Mouse (Mus musculus): ENCODE results near the gene Nr4a2. TPM values are rescaled to one million over a fixed set of nuclear protein-coding genes. Genes with fewer than 3 reads are reported as not detected.

Nr4a2 gene
- polyA plus RNA-seq, 1 experiment from 2014 or later, result 14.2 TPM

GRCm38 (mm10) chr2:57117201-57117951 is 6.4 kb downstream of the Nr4a2 start:
- Histone ChIP-seq H3K27ac (peak overlapping the region; percentile 59), H3K9ac (peak overlapping the region; percentile 77), H3K9me3 (replicated peaks) (no peaks in the 10 kb centered on the region), H3K27me3 (peaks cover 17% of the 10 kb centered on the region), H3K4me2 (peak overlapping the region; percentile 100), H3K4me3 (peak overlapping the region; percentile 81), H3K36me3 (ENCODE audit: poor library complexity, severe bottlenecking) (no peaks in the 10 kb centered on the region), H3K4me1 (peaks cover 39% of the 10 kb centered on the region)
- WGBS, result 3% methylated on average over 13 of the region's 13 CpGs
- no peak for ATAC-seq

GRCm38 (mm10) chr2:57116366-57117200 is 7.2 kb downstream of the Nr4a2 start:
- under 1% methylated on average over 47 of the region's 47 CpGs for WGBS
- Histone ChIP-seq H3K9me3 (replicated peaks) (no peaks in the 10 kb centered on the region; the same call in 1 of the 2 replicates), H3K4me1 (peaks cover 47% of the 10 kb centered on the region), H3K4me2 (peak overlapping the region; percentile 100), H3K4me3 (peak overlapping the region; percentile 81), H3K36me3 (ENCODE audit: poor library complexity, severe bottlenecking) (no peaks in the 10 kb centered on the region), H3K27me3 (peaks cover 25% of the 10 kb centered on the region), H3K9ac (peak overlapping the region; percentile 77), H3K27ac (peak overlapping the region; percentile 59)
- ATAC-seq, result peak; percentile 24

- peak; percentile 6 for ATAC-seq
These were observed 7.9 kb downstream of the Nr4a2 start for GRCm38 (mm10) chr2:57115864-57116365.

GRCm38 (mm10) chr2:57115181-57115863 is 8.5 kb downstream of the Nr4a2 start:
- Histone ChIP-seq H3K27me3 (peaks cover 34% of the 10 kb centered on the region), H3K9me3 (replicated peaks) (no peaks in the 10 kb centered on the region; the same call in 1 of the 2 replicates), H3K27ac (peak overlapping the region; percentile 28), H3K4me3 (peak overlapping the region; percentile 81), H3K36me3 (ENCODE audit: poor library complexity, severe bottlenecking) (no peaks in the 10 kb centered on the region), H3K4me2 (peak overlapping the region; percentile 100), H3K4me1 (peaks cover 51% of the 10 kb centered on the region), H3K9ac (peak overlapping the region; percentile 77)
- peak; percentile 5 for ATAC-seq
- WGBS, result under 1% methylated on average over 25 of the region's 25 CpGs

More at GRCm38 (mm10) chr2:57115864-57116365, 7.9 kb downstream of the Nr4a2 start:
- peak overlapping the region; percentile 100 for H3K4me2 ChIP-seq
- H3K9ac ChIP-seq, result peak overlapping the region; percentile 77
- peaks cover 30% of the 10 kb centered on the region for H3K27me3 ChIP-seq
- under 1% methylated on average over 21 of the region's 28 CpGs for WGBS
- no peaks in the 10 kb centered on the region; the same call in 1 of the 2 replicates for H3K9me3 ChIP-seq (replicated peaks)
- peaks cover 48% of the 10 kb centered on the region for H3K4me1 ChIP-seq
- H3K4me3 ChIP-seq, result peak overlapping the region; percentile 81
- H3K27ac ChIP-seq, result peak overlapping the region; percentile 59
- H3K36me3 ChIP-seq (ENCODE audit: poor library complexity, severe bottlenecking), result no peaks in the 10 kb centered on the region

GRCm38 (mm10) chr2:57114211-57115151 is 9.3 kb downstream of the Nr4a2 start:
- peak; percentile 87 for ATAC-seq
- Histone ChIP-seq H3K9me3 (replicated peaks) (no peaks in the 10 kb centered on the region; the same call in 1 of the 2 replicates), H3K36me3 (ENCODE audit: poor library complexity, severe bottlenecking) (no peaks in the 10 kb centered on the region), H3K27me3 (peaks cover 43% of the 10 kb centered on the region), H3K4me1 (peaks cover 59% of the 10 kb centered on the region), H3K27ac (peak overlapping the region; percentile 65), H3K9ac (peak overlapping the region; percentile 77), H3K4me2 (peak overlapping the region; percentile 100), H3K4me3 (peak overlapping the region; percentile 81)
- WGBS, result under 1% methylated on average over 87 of the region's 88 CpGs

GRCm38 (mm10) chr2:57113431-57113830 is 10.4 kb downstream of the Nr4a2 start:
- H3K27me3 ChIP-seq, result peaks cover 53% of the 10 kb centered on the region
- H3K4me1 ChIP-seq, result peaks cover 63% of the 10 kb centered on the region

GRCm38 (mm10) chr2:57112949-57113348 is 10.9 kb downstream of the Nr4a2 start:
- H3K27ac ChIP-seq, result no peak overlapping the region
- 34% methylated on average over 6 of the region's 6 CpGs for WGBS
- peaks cover 63% of the 10 kb centered on the region for H3K4me1 ChIP-seq
- ATAC-seq, result no peak
- H3K9ac ChIP-seq, result no peak overlapping the region
- no peaks in the 10 kb centered on the region for H3K36me3 ChIP-seq (ENCODE audit: poor library complexity, severe bottlenecking)
- H3K4me3 ChIP-seq, result peak overlapping the region; percentile 81
- H3K4me2 ChIP-seq, result peak overlapping the region; percentile 100
- peaks cover 58% of the 10 kb centered on the region for H3K27me3 ChIP-seq
- H3K9me3 ChIP-seq (replicated peaks), result no peaks in the 10 kb centered on the region; the same call in 1 of the 2 replicates

More at GRCm38 (mm10) chr2:57113431-57113830, 10.4 kb downstream of the Nr4a2 start:
- H3K4me2 ChIP-seq, result peak overlapping the region; percentile 100
- ATAC-seq, result no peak
- H3K9me3 ChIP-seq (replicated peaks), result no peaks in the 10 kb centered on the region; the same call in 1 of the 2 replicates
- peak overlapping the region; percentile 77; the same call in 1 of the 2 replicates for H3K9ac ChIP-seq
- WGBS, result 25% methylated on average over 5 of the region's 5 CpGs
- H3K27ac ChIP-seq, result no peak overlapping the region
- peak overlapping the region; percentile 81 for H3K4me3 ChIP-seq
- H3K36me3 ChIP-seq (ENCODE audit: poor library complexity, severe bottlenecking), result no peaks in the 10 kb centered on the region

GRCm38 (mm10) chr2:57111791-57112538 is 11.8 kb downstream of the Nr4a2 start:
- Histone ChIP-seq H3K27me3 (peaks cover 66% of the 10 kb centered on the region), H3K27ac (no peak overlapping the region), H3K4me2 (peak overlapping the region; percentile 100), H3K9ac (no peak overlapping the region; the same call in 1 of the 2 replicates), H3K4me1 (peaks cover 55% of the 10 kb centered on the region), H3K4me3 (peak overlapping the region; percentile 81), H3K9me3 (replicated peaks) (no peaks in the 10 kb centered on the region; the same call in 1 of the 2 replicates), H3K36me3 (ENCODE audit: poor library complexity, severe bottlenecking) (no peaks in the 10 kb centered on the region)
- whole genome bisulfite sequencing, result 11% methylated on average over 38 of the region's 38 CpGs
- no peak for ATAC-seq

- H3K4me1 ChIP-seq, result peaks cover 51% of the 10 kb centered on the region
- peak overlapping the region; percentile 81 for H3K4me3 ChIP-seq
- H3K27ac ChIP-seq, result no peak overlapping the region
- peaks cover 71% of the 10 kb centered on the region for H3K27me3 ChIP-seq
- H3K9ac ChIP-seq, result no peak overlapping the region
- 10% methylated on average over 39 of the region's 39 CpGs for WGBS
- no peak for ATAC-seq
- peak overlapping the region; percentile 100 for H3K4me2 ChIP-seq
- H3K36me3 ChIP-seq (ENCODE audit: poor library complexity, severe bottlenecking), result no peaks in the 10 kb centered on the region
- H3K9me3 ChIP-seq (replicated peaks), result no peaks in the 10 kb centered on the region; the same call in 1 of the 2 replicates
These were observed 12.6 kb downstream of the Nr4a2 start for GRCm38 (mm10) chr2:57111011-57111790.

Measured in forebrain, embryonic 13.5 days (tissue).